Mouse (Mus musculus) hindbrain, embryonic 10.5 days (tissue): ENCODE results near the gene Zfp639. TPM values are rescaled to one million over a fixed set of nuclear protein-coding genes. Genes with fewer than 3 reads are reported as not detected.

Source experiments
- DNase-seq: peaks from one replicate; pipeline ENCODE4 v3.0.0-alpha.2; 2017; ENCODE audit warnings: low spot score
- H3K27ac ChIP-seq: fragments of 300-500 bp; sonication (generic); 2 replicates; pipeline ENCODE4 v1.5.1; 2016; ENCODE audit warnings: mild to moderate bottlenecking, moderate library complexity
- H3K27me3 ChIP-seq: fragments of 300-500 bp; sonication (generic); 2 replicates; pipeline ENCODE4 v1.6.1; 2016; ENCODE audit warnings: mild to moderate bottlenecking; ENCODE audit not compliant: poor library complexity, insufficient read depth, severe bottlenecking
- H3K36me3 ChIP-seq: fragments of 300-500 bp; sonication (generic); 2 replicates; pipeline ENCODE4 v1.6.1; 2016; ENCODE audit warnings: mild to moderate bottlenecking, moderate library complexity
- H3K4me1 ChIP-seq: fragments of 300-500 bp; sonication (generic); replicated peaks from 2 replicates; pipeline ENCODE4 v1.6.1; 2016; ENCODE audit warnings: mild to moderate bottlenecking
- H3K4me3 ChIP-seq: fragments of 300-500 bp; sonication (generic); 2 replicates; pipeline ENCODE4 v1.5.1; 2016; ENCODE audit warnings: mild to moderate bottlenecking, moderate library complexity
- H3K9me3 ChIP-seq: fragments of 300-500 bp; sonication (generic); 2 replicates; pipeline ENCODE4 v1.6.1; 2016; ENCODE audit warnings: mild to moderate bottlenecking, moderate library complexity
- WGBS: fragments of 180-500 bp; shearing (Covaris S2); methylation state at CpG from one replicate; pipeline ENCODE4 v1.1.7; 2016; 5-methylcytosine and 5-hydroxymethylcytosine counted together
- polyA plus RNA-seq: library from polyadenylated mRNA; unstranded; fragments of >200 nt; fragmentation: Nextera tagmentation; extraction: Ambion mirVana; gene quantifications from 2 replicates; pipeline ENCODE4 v1.2.1, GENCODE M21; 2016

Gene Zfp639
- polyA plus RNA-seq, 1 experiment from 2014 or later, result 37.8 TPM

- Histone ChIP-seq H3K4me3 (no peak overlapping the region), H3K9me3 (no peaks in the 10 kb centered on the region), H3K27me3 (no peaks in the 10 kb centered on the region), H3K27ac (no peak overlapping the region), H3K4me1 (peaks cover 14% of the 10 kb centered on the region), H3K36me3 (no peaks in the 10 kb centered on the region)
- no peak for DNase-seq
Measured at GRCm38 (mm10) chr3:32490928-32491315, 19.1 kb upstream of the Zfp639 start.

GRCm38 (mm10) chr3:32492097-32493090 lies 17.7 kb upstream of the Zfp639 start, which contains the start of gene Kcnmb3:
Gene Kcnmb3 (minus strand): TSS chr3:32492231.
- Histone ChIP-seq H3K27ac (no peak within 1 kb of the TSS), H3K9me3 (no peaks in the 10 kb centered on the region), H3K4me3 (no peak within 1 kb of the TSS), H3K4me1 (peaks cover 23% of the 10 kb centered on the region), H3K36me3 (no peaks in the 10 kb centered on the region), H3K27me3 (no peaks in the 10 kb centered on the region)
- 84% methylated on average over 11 of the region's 11 CpGs for WGBS
- DNase-seq, result no peak

- peaks cover 23% of the 10 kb centered on the region for H3K4me1 ChIP-seq
- no peaks in the 10 kb centered on the region for H3K27me3 ChIP-seq
- no peak overlapping the region for H3K4me3 ChIP-seq
- 82% methylated on average over 8 of the region's 8 CpGs for WGBS
- no peak overlapping the region for H3K27ac ChIP-seq
- H3K9me3 ChIP-seq, result no peaks in the 10 kb centered on the region
- no peak for DNase-seq
- no peaks in the 10 kb centered on the region for H3K36me3 ChIP-seq
Measured at GRCm38 (mm10) chr3:32494387-32495087, 15.5 kb upstream of the Zfp639 start.

GRCm38 (mm10) chr3:32495088-32495770 lies 14.8 kb upstream of the Zfp639 start:
- H3K36me3 ChIP-seq, result no peaks in the 10 kb centered on the region
- no peaks in the 10 kb centered on the region for H3K27me3 ChIP-seq
- WGBS, result 50% methylated on average over 8 of the region's 8 CpGs
- H3K9me3 ChIP-seq, result no peaks in the 10 kb centered on the region
- H3K27ac ChIP-seq, result peak overlapping the region; percentile 76
- peaks cover 23% of the 10 kb centered on the region for H3K4me1 ChIP-seq
- no peak overlapping the region for H3K4me3 ChIP-seq
- DNase-seq, result no peak

- H3K36me3 ChIP-seq, result no peaks in the 10 kb centered on the region
- H3K27ac ChIP-seq, result peak overlapping the region; percentile 76
- no peaks in the 10 kb centered on the region for H3K9me3 ChIP-seq
- H3K4me3 ChIP-seq, result no peak overlapping the region
- H3K4me1 ChIP-seq, result peaks cover 23% of the 10 kb centered on the region
- H3K27me3 ChIP-seq, result no peaks in the 10 kb centered on the region
- peak; percentile 23 for DNase-seq
- 34% methylated on average over 8 of the region's 8 CpGs for WGBS
Measured at GRCm38 (mm10) chr3:32495856-32496710, 14.0 kb upstream of the Zfp639 start.

GRCm38 (mm10) chr3:32496711-32497070 lies 13.4 kb upstream of the Zfp639 start:
- no peaks in the 10 kb centered on the region for H3K36me3 ChIP-seq
- no peak overlapping the region for H3K4me3 ChIP-seq
- no peaks in the 10 kb centered on the region for H3K27me3 ChIP-seq
- WGBS, result 94% methylated on average over 1 of the region's 1 CpGs
- H3K27ac ChIP-seq, result peak overlapping the region; percentile 76
- no peaks in the 10 kb centered on the region for H3K9me3 ChIP-seq
- no peak for DNase-seq
- peaks cover 23% of the 10 kb centered on the region for H3K4me1 ChIP-seq

- DNase-seq, result no peak
- 87% methylated on average over 2 of the region's 2 CpGs for WGBS
- no peaks in the 10 kb centered on the region for H3K9me3 ChIP-seq
Measured at GRCm38 (mm10) chr3:32500346-32500745, 9.7 kb upstream of the Zfp639 start.

GRCm38 (mm10) chr3:32505841-32506240 lies 4.2 kb upstream of the Zfp639 start:
- Histone ChIP-seq H3K27me3 (no peaks in the 10 kb centered on the region), H3K36me3 (no peaks in the 10 kb centered on the region), H3K27ac (no peak overlapping the region), H3K9me3 (no peaks in the 10 kb centered on the region), H3K4me1 (peaks cover 31% of the 10 kb centered on the region), H3K4me3 (no peak overlapping the region)
- 80% methylated on average over 3 of the region's 3 CpGs for WGBS
- DNase-seq, result no peak

More at GRCm38 (mm10) chr3:32500346-32500745, 9.7 kb upstream of the Zfp639 start:
- no peaks in the 10 kb centered on the region for H3K36me3 ChIP-seq
- no peak overlapping the region for H3K4me3 ChIP-seq
- H3K27ac ChIP-seq, result no peak overlapping the region
- no peaks in the 10 kb centered on the region for H3K27me3 ChIP-seq
- H3K4me1 ChIP-seq, result peaks cover 15% of the 10 kb centered on the region

- WGBS, result 58% methylated on average over 11 of the region's 11 CpGs
- H3K36me3 ChIP-seq, result no peaks in the 10 kb centered on the region
- H3K4me1 ChIP-seq, result peaks cover 37% of the 10 kb centered on the region
- no peak for DNase-seq
- H3K4me3 ChIP-seq, result no peak overlapping the region
- H3K27me3 ChIP-seq, result no peaks in the 10 kb centered on the region
- no peaks in the 10 kb centered on the region for H3K9me3 ChIP-seq
- H3K27ac ChIP-seq, result 0 out of 2 replicates have a peak overlapping the region, but pooled peaks have one; percentile 16
Measured at GRCm38 (mm10) chr3:32506366-32507225, 3.5 kb upstream of the Zfp639 start.

- Histone ChIP-seq H3K36me3 (0 out of 2 replicates have a peak, but pooled peaks cover 5% of the 10 kb centered on the region), H3K27ac (peak overlapping the region; percentile 37; the same call in 1 of the 2 replicates), H3K9me3 (no peaks in the 10 kb centered on the region), H3K4me3 (peak overlapping the region; percentile 41), H3K4me1 (peaks cover 50% of the 10 kb centered on the region), H3K27me3 (no peaks in the 10 kb centered on the region)
- WGBS, result 2% methylated on average over 17 of the region's 17 CpGs
- DNase-seq, result peak; percentile 76
Measured at GRCm38 (mm10) chr3:32508666-32509324, 1.3 kb upstream of the Zfp639 start.
